Mouse (Mus musculus): ENCODE results near the gene Olfr710. TPM values are rescaled to one million over a fixed set of nuclear protein-coding genes. Genes with fewer than 3 reads are reported as not detected.
"Not testable (repeated sequence)": the region's sequence is repeated elsewhere in the genome, so short reads cannot be mapped to it uniquely, and the experiment has no call there.

Gene Olfr710
- polyA plus RNA-seq, 1 experiment from 2014 or later = not detected

GRCm38 (mm10) chr7:106901141-106901540 lies 47.0 kb downstream of the Olfr710 start, which contains the start of gene Olfr707:
Gene Olfr707, minus strand, starts transcription at chr7:106901241.
- H3K9me3 ChIP-seq (ENCODE audit: control insufficient read depth, low read length); ATAC-seq (ENCODE audit: insufficient number of reproducible peaks, insufficient read depth, low FRiP score, low read depth); H3K27me3 ChIP-seq (ENCODE audit: control insufficient read depth, insufficient read depth, low read length); H3K4me3 ChIP-seq (ENCODE audit: control insufficient read depth in 1 of 2, insufficient read depth in 1 of 2, low read depth in 1 of 2, low read length in 2 of 2); H3K4me2 ChIP-seq (ENCODE audit: low read length); H3K9ac ChIP-seq (ENCODE audit: low read length); H3K4me1 ChIP-seq (ENCODE audit: control insufficient read depth in 2 of 2, insufficient read depth in 2 of 2, low read length in 2 of 2); H3K36me3 ChIP-seq (ENCODE audit: control insufficient read depth, insufficient read depth, low read length); H3K27ac ChIP-seq (replicated peaks in 1 of 2; ENCODE audit: control insufficient read depth in 1 of 2, insufficient read depth in 1 of 2, low read depth in 2 of 2, low read length in 2 of 2): not testable (repeated sequence)
- 87% methylated on average over 3 of the region's 3 CpGs for WGBS

Other genes starting within 250 kb of the Olfr710 start
- not detected in 2 replicates for gene Olfr695, start 231.9 kb downstream of the Olfr710 start, polyA plus RNA-seq (2014; fragmentation: Nextera tagmentation; extraction: Ambion mirVana)
- not detected in 2 replicates for gene Olfr697, start 205.9 kb downstream of the Olfr710 start, polyA plus RNA-seq (2014; fragmentation: Nextera tagmentation; extraction: Ambion mirVana)
- not detected in 2 replicates for gene Olfr698, start 192.9 kb downstream of the Olfr710 start, polyA plus RNA-seq (2014; fragmentation: Nextera tagmentation; extraction: Ambion mirVana)
- gene Olfr699, start 155.1 kb downstream of the Olfr710 start, polyA plus RNA-seq (2014; fragmentation: Nextera tagmentation; extraction: Ambion mirVana) = not detected in 2 replicates
- not detected in 2 replicates for gene Olfr700, start 139.5 kb downstream of the Olfr710 start, polyA plus RNA-seq (2014; fragmentation: Nextera tagmentation; extraction: Ambion mirVana)
- not detected in 2 replicates for gene Olfr701, start 134.2 kb downstream of the Olfr710 start, polyA plus RNA-seq (2014; fragmentation: Nextera tagmentation; extraction: Ambion mirVana)
- not detected in 2 replicates for gene Olfr702, start 114.4 kb downstream of the Olfr710 start, polyA plus RNA-seq (2014; fragmentation: Nextera tagmentation; extraction: Ambion mirVana)
- not detected in 2 replicates for gene Olfr703, start 105.0 kb downstream of the Olfr710 start, polyA plus RNA-seq (2014; fragmentation: Nextera tagmentation; extraction: Ambion mirVana)
- not detected in 2 replicates for gene Olfr704, start 85.1 kb downstream of the Olfr710 start, polyA plus RNA-seq (2014; fragmentation: Nextera tagmentation; extraction: Ambion mirVana)
- not detected in 2 replicates for gene Olfr705, start 71.4 kb downstream of the Olfr710 start, polyA plus RNA-seq (2014; fragmentation: Nextera tagmentation; extraction: Ambion mirVana)
- gene Olfr706, start 60.1 kb downstream of the Olfr710 start, polyA plus RNA-seq (2014; fragmentation: Nextera tagmentation; extraction: Ambion mirVana) = not detected in 2 replicates
- gene Olfr707, start 47.1 kb downstream of the Olfr710 start, polyA plus RNA-seq (2014; fragmentation: Nextera tagmentation; extraction: Ambion mirVana) = not detected in 2 replicates
- not detected in 2 replicates for gene Olfr1532-ps1, start 40.3 kb downstream of the Olfr710 start, polyA plus RNA-seq (2014; fragmentation: Nextera tagmentation; extraction: Ambion mirVana)
- gene Olfr709-ps1, start 16.1 kb downstream of the Olfr710 start, polyA plus RNA-seq (2014; fragmentation: Nextera tagmentation; extraction: Ambion mirVana) = not detected in 2 replicates
- gene Olfr6, start 15.6 kb upstream of the Olfr710 start, polyA plus RNA-seq (2014; fragmentation: Nextera tagmentation; extraction: Ambion mirVana) = not detected in 2 replicates
- not detected in 2 replicates for gene Olfr711, start 27.1 kb upstream of the Olfr710 start, polyA plus RNA-seq (2014; fragmentation: Nextera tagmentation; extraction: Ambion mirVana)
- not detected in 2 replicates for gene Olfr2, start 57.8 kb upstream of the Olfr710 start, polyA plus RNA-seq (2014; fragmentation: Nextera tagmentation; extraction: Ambion mirVana)
- gene Olfr713, start 82.9 kb upstream of the Olfr710 start, polyA plus RNA-seq (2014; fragmentation: Nextera tagmentation; extraction: Ambion mirVana) = not detected in 2 replicates
- not detected in 2 replicates for gene Olfr714, start 122.7 kb upstream of the Olfr710 start, polyA plus RNA-seq (2014; fragmentation: Nextera tagmentation; extraction: Ambion mirVana)
- not detected in 2 replicates for gene Olfr17, start 144.9 kb upstream of the Olfr710 start, polyA plus RNA-seq (2014; fragmentation: Nextera tagmentation; extraction: Ambion mirVana)
- not detected in 2 replicates for gene Olfr715b, start 162.1 kb upstream of the Olfr710 start, polyA plus RNA-seq (2014; fragmentation: Nextera tagmentation; extraction: Ambion mirVana)
- gene Olfr715, start 182.8 kb upstream of the Olfr710 start, polyA plus RNA-seq (2014; fragmentation: Nextera tagmentation; extraction: Ambion mirVana) = not detected in 2 replicates
- not detected in 2 replicates for gene Olfr716, start 190.0 kb upstream of the Olfr710 start, polyA plus RNA-seq (2014; fragmentation: Nextera tagmentation; extraction: Ambion mirVana)
- gene Nlrp14, start 218.7 kb upstream of the Olfr710 start, polyA plus RNA-seq (2014; fragmentation: Nextera tagmentation; extraction: Ambion mirVana) = not detected in 2 replicates

Measured in heart, embryonic 14.5 days (tissue).